Mouse (Mus musculus) macrophage (primary cell): ENCODE measurements around the gene Ky. TPM values are rescaled to one million over a fixed set of nuclear protein-coding genes. Genes with fewer than 3 reads are reported as not detected.

Experiments used
- H3K27ac ChIP-seq: fragments of 350-480 bp; formaldehyde crosslinking; 2 replicates; pipeline ENCODE4 v1.9.0; 2021
- H3K36me3 ChIP-seq: fragments of 350-480 bp; formaldehyde crosslinking; 2 replicates; pipeline ENCODE4 v1.9.0; 2021; ENCODE audit errors: inconsistent target
- H3K4me3 ChIP-seq: fragments of 350-480 bp; formaldehyde crosslinking; 2 replicates; pipeline ENCODE4 v1.9.0; 2021; ENCODE audit errors: inconsistent target
- H3K79me2 ChIP-seq: fragments of 350-480 bp; formaldehyde crosslinking; 2 replicates; pipeline ENCODE4 v1.9.0; 2021; ENCODE audit errors: inconsistent target
- WGBS: methylation state at CpG from one replicate; pipeline ENCODE4 v1.1.7; 2026; ENCODE audit warnings: inconsistent platforms; ENCODE audit not compliant: missing documents; 5-methylcytosine and 5-hydroxymethylcytosine counted together
- polyA plus RNA-seq: library from polyadenylated mRNA; stranded (reverse); fragments of 250-400 nt; gene quantifications from 3 replicates; pipeline ENCODE4 v1.2.4, GENCODE M21; 2018; ENCODE audit warnings: inconsistent platforms
- total RNA-seq, 78 experiments: library from RNA; depleted of rRNA; stranded (reverse); fragments of 250-400 nt; gene quantifications; 1 replicate in 9 of 78; 2 replicates in 24 of 78; 3 replicates in 43 of 78; 4 replicates in 2 of 78; pipeline ENCODE4 v1.2.4; 2018; ENCODE audit warnings: inconsistent platforms in 56 of 78

Ky gene
- not detected for total RNA-seq (2018; cell fraction: chromatin; rRNA removed)
- total RNA-seq (2018; cell fraction: cytosol; rRNA removed), result not detected
- total RNA-seq (2018; cell fraction: nucleus; rRNA removed), result not detected
- not detected in 3 replicates for polyA plus RNA-seq

GRCm38 (mm10) chr9:102505700-102506585 lies at the start of gene Ky:
Ky (plus strand) TSS chr9:102505750.
- Histone ChIP-seq H3K4me3 (no peak within 1 kb of the TSS), H3K79me2 (no peaks in the 10 kb centered on the region), H3K36me3 (no peaks in the 10 kb centered on the region), H3K27ac (no peak within 1 kb of the TSS)
- 7% methylated on average over 59 of the region's 63 CpGs for WGBS

DNA sequence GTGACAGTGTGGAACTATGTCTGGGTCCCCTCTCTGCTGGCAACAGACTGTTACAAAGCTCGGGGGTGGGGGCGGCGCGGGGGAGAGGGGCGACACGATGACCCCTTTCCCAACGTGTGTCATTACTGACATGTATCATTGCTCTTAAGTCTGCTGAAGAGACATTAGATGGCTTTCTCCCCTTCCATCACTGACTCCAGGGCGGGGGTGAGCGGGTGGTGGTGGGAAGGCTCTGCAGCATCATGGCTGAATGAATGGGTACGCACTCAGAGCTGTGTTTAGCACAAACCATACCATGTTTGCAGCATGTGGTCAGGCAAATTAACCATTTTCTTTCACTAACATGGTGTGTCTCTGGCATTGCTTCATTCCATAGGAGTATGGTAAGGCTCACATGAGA lies 43.3 kb upstream of the Ky start:
- H3K4me3 ChIP-seq, result no peak overlapping the region
- 97% methylated on average over 10 of the region's 10 CpGs for WGBS
- H3K27ac ChIP-seq, result no peak overlapping the region
- H3K36me3 ChIP-seq, result no peaks in the 10 kb centered on the region
- no peaks in the 10 kb centered on the region for H3K79me2 ChIP-seq

DNA sequence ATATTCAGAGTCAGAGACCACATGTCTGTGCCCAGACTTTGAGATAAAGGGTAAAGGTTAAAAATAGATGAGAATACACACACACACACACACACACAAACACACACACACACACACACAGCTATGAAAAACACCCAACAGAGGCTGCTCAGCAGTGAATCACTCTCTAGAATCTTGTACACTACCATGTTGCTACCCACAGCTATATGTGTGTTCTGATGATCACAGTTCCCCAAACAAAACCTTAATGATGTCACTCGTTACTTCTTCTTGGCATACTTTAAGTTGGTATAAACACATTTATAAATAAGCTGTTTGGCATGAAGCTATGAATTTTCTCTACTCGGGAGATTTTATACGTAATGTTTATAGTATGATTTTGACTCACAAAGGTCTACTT lies 40.5 kb upstream of the Ky start:
- Histone ChIP-seq H3K36me3 (no peaks in the 10 kb centered on the region), H3K4me3 (no peak overlapping the region), H3K27ac (no peak overlapping the region), H3K79me2 (no peaks in the 10 kb centered on the region)
- 89% methylated on average over 3 of the region's 3 CpGs for WGBS

GRCm38 (mm10) chr9:102465726-102466125 lies 39.8 kb upstream of the Ky start:
- Histone ChIP-seq H3K27ac (no peak overlapping the region), H3K4me3 (no peak overlapping the region), H3K36me3 (no peaks in the 10 kb centered on the region), H3K79me2 (no peaks in the 10 kb centered on the region)
- 86% methylated on average over 5 of the region's 5 CpGs for WGBS

GRCm38 (mm10) chr9:102470076-102470819 lies 35.3 kb upstream of the Ky start:
- Histone ChIP-seq H3K27ac (no peak overlapping the region), H3K36me3 (no peaks in the 10 kb centered on the region), H3K79me2 (no peaks in the 10 kb centered on the region), H3K4me3 (no peak overlapping the region)
- 85% methylated on average over 2 of the region's 2 CpGs for WGBS

DNA sequence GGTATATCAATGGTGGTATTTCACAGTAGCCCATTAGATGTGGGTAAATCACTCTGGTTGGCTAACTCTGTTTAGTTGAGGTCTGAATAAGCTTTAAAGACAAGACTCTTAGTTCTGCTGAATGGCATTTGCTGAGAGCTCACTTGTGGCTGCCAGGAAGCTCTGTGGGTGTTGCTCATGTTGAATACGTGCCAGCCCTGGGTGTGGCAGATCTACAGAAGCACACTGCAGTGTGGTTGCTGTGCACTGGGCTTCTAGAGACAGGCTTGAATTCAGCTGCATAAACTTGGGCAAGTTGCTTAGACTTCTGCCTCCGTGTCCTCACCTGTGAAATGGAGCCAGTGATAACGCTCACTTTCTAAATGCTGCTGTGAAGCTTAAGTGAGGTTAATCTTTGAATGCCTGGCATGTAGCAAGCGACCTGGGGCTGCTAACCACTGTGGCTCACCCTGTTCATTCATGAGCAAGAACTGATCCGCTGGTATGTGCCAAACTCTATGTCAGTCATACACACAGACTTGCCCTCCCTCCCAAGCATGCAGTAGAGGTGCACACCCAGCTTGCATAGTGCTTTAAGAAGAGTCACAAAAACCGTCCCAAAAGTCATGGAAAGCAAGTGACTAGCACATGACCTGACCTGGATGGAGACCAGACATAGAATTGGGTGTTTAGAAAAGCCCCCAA lies 27.6 kb upstream of the Ky start:
- H3K4me3 ChIP-seq, result no peak overlapping the region
- H3K79me2 ChIP-seq, result no peaks in the 10 kb centered on the region
- no peaks in the 10 kb centered on the region for H3K36me3 ChIP-seq
- WGBS, result 75% methylated on average over 6 of the region's 6 CpGs
- no peak overlapping the region for H3K27ac ChIP-seq

DNA sequence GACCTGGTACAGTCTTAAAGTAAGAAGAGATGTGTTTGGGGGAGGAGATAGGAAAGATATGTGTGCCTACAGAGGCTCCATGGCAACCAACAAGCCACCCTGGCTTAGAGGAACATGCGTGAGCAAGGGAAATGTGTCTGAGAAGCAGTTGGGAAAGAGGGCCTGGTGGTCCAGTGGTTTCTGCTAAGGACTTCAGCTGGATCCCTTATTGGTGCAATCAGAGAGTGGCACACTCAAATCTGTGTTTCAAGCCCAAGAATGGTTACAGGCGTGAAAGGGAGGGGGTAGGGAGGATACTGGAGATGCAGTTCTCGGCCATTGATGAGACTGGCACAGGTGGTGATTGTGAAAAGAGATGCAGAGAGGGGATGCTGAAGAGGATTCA lies 27.1 kb upstream of the Ky start:
- no peaks in the 10 kb centered on the region for H3K36me3 ChIP-seq
- H3K4me3 ChIP-seq, result no peak overlapping the region
- 89% methylated on average over 3 of the region's 3 CpGs for WGBS
- H3K27ac ChIP-seq, result no peak overlapping the region
- no peaks in the 10 kb centered on the region for H3K79me2 ChIP-seq

DNA sequence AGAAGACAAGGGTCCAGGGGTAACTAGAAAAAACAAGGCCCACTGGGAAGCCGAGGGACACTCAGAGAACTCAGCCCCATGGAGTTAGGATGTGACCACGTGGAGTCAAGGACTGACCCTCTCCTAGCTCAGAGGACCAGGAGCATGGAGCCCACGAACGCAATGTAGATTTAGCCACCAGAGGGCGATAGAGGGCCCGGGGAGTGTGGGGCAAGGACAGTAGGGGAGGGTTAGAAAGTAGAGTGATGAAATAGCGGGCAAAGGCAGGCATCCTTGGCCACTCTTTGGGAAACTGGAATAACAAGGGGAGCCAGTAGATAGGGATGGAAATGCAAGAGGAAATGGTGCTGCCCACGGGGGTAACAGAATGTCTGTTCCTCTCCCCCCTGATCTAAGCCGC lies 26.5 kb upstream of the Ky start:
- H3K79me2 ChIP-seq, result no peaks in the 10 kb centered on the region
- 44% methylated on average over 9 of the region's 9 CpGs for WGBS
- H3K27ac ChIP-seq, result no peak overlapping the region
- no peaks in the 10 kb centered on the region for H3K36me3 ChIP-seq
- H3K4me3 ChIP-seq, result no peak overlapping the region

GRCm38 (mm10) chr9:102492031-102492795 lies 13.3 kb upstream of the Ky start:
- Histone ChIP-seq H3K79me2 (no peaks in the 10 kb centered on the region), H3K27ac (no peak overlapping the region), H3K4me3 (no peak overlapping the region), H3K36me3 (no peaks in the 10 kb centered on the region)
- WGBS, result 36% methylated on average over 12 of the region's 12 CpGs

- H3K36me3 ChIP-seq, result no peaks in the 10 kb centered on the region
- no peaks in the 10 kb centered on the region for H3K79me2 ChIP-seq
- H3K4me3 ChIP-seq, result no peak overlapping the region
- H3K27ac ChIP-seq, result no peak overlapping the region
- 31% methylated on average over 4 of the region's 4 CpGs for WGBS
Measured at GRCm38 (mm10) chr9:102493044-102493443, 12.5 kb upstream of the Ky start.

- Histone ChIP-seq H3K79me2 (no peaks in the 10 kb centered on the region), H3K36me3 (no peaks in the 10 kb centered on the region), H3K27ac (no peak overlapping the region), H3K4me3 (no peak overlapping the region)
- 95% methylated on average over 2 of the region's 2 CpGs for WGBS
Measured at GRCm38 (mm10) chr9:102493916-102494315, 11.6 kb upstream of the Ky start.

- Histone ChIP-seq H3K4me3 (no peak overlapping the region), H3K36me3 (no peaks in the 10 kb centered on the region), H3K79me2 (no peaks in the 10 kb centered on the region), H3K27ac (no peak overlapping the region)
- WGBS, result 78% methylated on average over 9 of the region's 9 CpGs
Measured at GRCm38 (mm10) chr9:102494454-102494853, 11.1 kb upstream of the Ky start.

DNA sequence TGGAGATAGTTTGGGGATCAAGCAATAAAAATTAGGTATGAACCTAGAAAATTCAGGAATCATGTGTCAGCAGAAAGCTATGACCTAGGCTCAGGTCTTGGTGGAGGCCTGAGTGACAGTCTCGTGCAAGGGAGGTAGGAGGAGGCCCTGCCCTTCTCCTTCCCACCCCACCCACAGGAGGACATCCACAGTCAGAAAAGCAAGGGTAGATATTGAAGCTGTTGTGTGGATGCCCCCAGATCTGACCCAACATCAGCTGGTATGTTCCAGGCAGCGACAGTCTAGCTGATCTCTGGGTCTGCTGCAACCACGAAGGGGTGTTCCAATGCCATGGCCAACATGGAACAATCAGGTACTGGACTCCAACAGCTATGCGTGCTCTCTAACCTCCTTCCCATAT lies 10.3 kb upstream of the Ky start:
- Histone ChIP-seq H3K27ac (no peak overlapping the region), H3K79me2 (no peaks in the 10 kb centered on the region), H3K36me3 (no peaks in the 10 kb centered on the region), H3K4me3 (no peak overlapping the region)
- 93% methylated on average over 4 of the region's 4 CpGs for WGBS

DNA sequence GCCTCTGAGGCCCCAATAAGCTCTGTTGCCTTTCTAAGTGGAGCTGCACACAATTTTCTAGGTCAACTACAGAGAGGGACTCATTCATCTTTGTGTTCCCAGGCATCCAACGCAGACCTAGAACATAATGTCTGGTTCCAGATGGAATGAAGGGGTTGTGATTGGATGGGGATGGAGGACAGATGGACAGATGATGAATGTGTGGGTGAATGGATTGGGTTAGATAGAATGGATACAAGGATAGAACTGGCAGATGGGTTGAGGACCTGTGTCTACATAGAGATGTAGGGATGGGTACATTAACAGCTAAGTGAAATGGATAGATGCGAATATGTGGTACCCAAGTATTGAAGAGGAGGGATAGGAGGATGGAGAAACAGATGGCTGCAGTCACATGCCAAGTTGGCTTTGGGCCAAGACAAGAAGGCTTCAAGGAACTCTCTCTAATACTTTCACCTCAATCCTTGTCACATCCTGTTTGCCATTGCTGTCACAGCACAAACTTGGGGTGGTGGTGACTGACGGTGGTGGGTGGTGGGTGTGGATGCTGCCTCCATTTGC lies 9.0 kb upstream of the Ky start:
- Histone ChIP-seq H3K27ac (no peak overlapping the region), H3K36me3 (no peaks in the 10 kb centered on the region), H3K4me3 (no peak overlapping the region), H3K79me2 (no peaks in the 10 kb centered on the region)
- 89% methylated on average over 2 of the region's 3 CpGs for WGBS
